Mouse (Mus musculus): ENCODE measurements around the gene Prkd2. TPM values are rescaled to one million over a fixed set of nuclear protein-coding genes. Genes with fewer than 3 reads are reported as not detected.

Gene Prkd2
- polyA plus RNA-seq, 1 experiment = 4.7 TPM

GRCm38 (mm10) chr7:16918014-16918413 is 75.3 kb downstream of the Prkd2 start:
- no peak overlapping the region for H3K4me2 ChIP-seq (ENCODE audit: low read depth)
- no peak for TF ChIP-seq POLR2A (IDR thresholded peaks at IDR 0.05; ENCODE audit: insufficient read length, low read depth)
- TF ChIP-seq MAX (IDR thresholded peaks at IDR 0.05; ENCODE audit: low read depth) = no peak
- TF ChIP-seq POLR2AphosphoS2 (IDR thresholded peaks at IDR 0.05; ENCODE audit: insufficient read length, low read depth) = peak; percentile 42
- TF ChIP-seq MYOD1 (IDR thresholded peaks at IDR 0.05; ENCODE audit: control insufficient read depth in 1 of 3, insufficient read length in 2 of 3, low read depth in 2 of 3) = peak in 1 of 3 experiments; percentile 43
- no peak for TF ChIP-seq REST (IDR thresholded peaks at IDR 0.05; ENCODE audit: insufficient read depth, insufficient read length)
- peak in 2 of 3 experiments; percentile 4 to 18 for TF ChIP-seq MYOG (IDR thresholded peaks at IDR 0.05; ENCODE audit: control insufficient read depth in 1 of 3, insufficient read depth in 1 of 3, insufficient read length in 2 of 3, low read depth in 2 of 3)

GRCm38 (mm10) chr7:16918670-16919069 is 76.0 kb downstream of the Prkd2 start:
- H3K4me2 ChIP-seq (ENCODE audit: low read depth) = no peak overlapping the region
- TF ChIP-seq TCF12 (IDR thresholded peaks at IDR 0.05; ENCODE audit: insufficient read depth, poor library complexity, severe bottlenecking) (no peak), REST (IDR thresholded peaks at IDR 0.05; ENCODE audit: insufficient read depth, insufficient read length) (no peak), TCF3 (IDR thresholded peaks at IDR 0.05; ENCODE audit: insufficient read length, low read depth) (no peak), MYOD1 (IDR thresholded peaks at IDR 0.05; ENCODE audit: control insufficient read depth in 1 of 3, insufficient read length in 2 of 3, low read depth in 2 of 3) (no peak), SRF (IDR thresholded peaks at IDR 0.05; ENCODE audit: control insufficient read depth, insufficient read length, low read depth) (no peak), USF1 (IDR thresholded peaks at IDR 0.05; ENCODE audit: low read depth) (no peak), POLR2A (IDR thresholded peaks at IDR 0.05; ENCODE audit: insufficient read length, low read depth) (no peak), E2F4 (IDR thresholded peaks at IDR 0.05; ENCODE audit: insufficient read depth) (no peak)
- H3K4me3 ChIP-seq = no peak overlapping the region
- H3K36me3 ChIP-seq (ENCODE audit: control insufficient read depth, insufficient read depth) = peaks cover 3% of the 10 kb centered on the region
- H3K79me2 ChIP-seq (ENCODE audit: control insufficient read depth, insufficient read depth) = peaks cover 39% of the 10 kb centered on the region
- no peaks in the 10 kb centered on the region for H3K27me3 ChIP-seq (ENCODE audit: control insufficient read depth, insufficient read depth, insufficient read length)
- no peak overlapping the region for H3ac ChIP-seq (ENCODE audit: control insufficient read depth, insufficient read length)

More at GRCm38 (mm10) chr7:16918014-16918413, 75.3 kb downstream of the Prkd2 start:
- H3K79me2 ChIP-seq (ENCODE audit: control insufficient read depth, insufficient read depth) = peaks cover 33% of the 10 kb centered on the region
- H3ac ChIP-seq (ENCODE audit: control insufficient read depth, insufficient read length) = no peak overlapping the region
- H3K4me3 ChIP-seq = no peak overlapping the region
- no peaks in the 10 kb centered on the region for H3K27me3 ChIP-seq (ENCODE audit: control insufficient read depth, insufficient read depth, insufficient read length)
- H3K36me3 ChIP-seq (ENCODE audit: control insufficient read depth, insufficient read depth) = peaks cover 3% of the 10 kb centered on the region

GRCm38 (mm10) chr7:16919395-16920149 is 76.9 kb downstream of the Prkd2 start:
- TF ChIP-seq POLR2A (IDR thresholded peaks at IDR 0.05; ENCODE audit: insufficient read length, low read depth) (no peak), TCF3 (IDR thresholded peaks at IDR 0.05; ENCODE audit: insufficient read length, low read depth) (no peak), MYOG (IDR thresholded peaks at IDR 0.05; ENCODE audit: control insufficient read depth in 1 of 3, insufficient read depth in 1 of 3, insufficient read length in 2 of 3, low read depth in 2 of 3) (no peak), CEBPB (IDR thresholded peaks at IDR 0.05; ENCODE audit: insufficient read depth, poor library complexity, severe bottlenecking) (no peak), TCF12 (IDR thresholded peaks at IDR 0.05; ENCODE audit: insufficient read depth, poor library complexity, severe bottlenecking) (no peak), USF1 (IDR thresholded peaks at IDR 0.05; ENCODE audit: low read depth) (no peak), MAX (IDR thresholded peaks at IDR 0.05; ENCODE audit: low read depth) (no peak)
- Histone ChIP-seq H3K4me3 (no peak overlapping the region), H3ac (ENCODE audit: control insufficient read depth, insufficient read length) (no peak overlapping the region), H3K27me3 (ENCODE audit: control insufficient read depth, insufficient read depth, insufficient read length) (no peaks in the 10 kb centered on the region), H3K4me2 (ENCODE audit: low read depth) (peak overlapping the region; percentile 18), H3K79me2 (ENCODE audit: control insufficient read depth, insufficient read depth) (peaks cover 40% of the 10 kb centered on the region), H3K36me3 (ENCODE audit: control insufficient read depth, insufficient read depth) (peaks cover 3% of the 10 kb centered on the region)

Other genes with a start within 250 kb of the Prkd2 start
- 21.7 TPM for gene Arhgap35, start 227.9 kb upstream of the Prkd2 start, polyA plus RNA-seq (2012; fragmentation: generic; extraction: Trizol)
- not detected for gene Ceacam15, start 167.2 kb upstream of the Prkd2 start, polyA plus RNA-seq (2012; fragmentation: generic; extraction: Trizol)
- not detected for gene Ceacam9, start 121.0 kb upstream of the Prkd2 start, polyA plus RNA-seq (2012; fragmentation: generic; extraction: Trizol)
- gene Ap2s1, start 104.5 kb upstream of the Prkd2 start, polyA plus RNA-seq (2012; fragmentation: generic; extraction: Trizol) = 247 TPM
- gene Slc1a5, start 61.6 kb upstream of the Prkd2 start, polyA plus RNA-seq (2012; fragmentation: generic; extraction: Trizol) = 113 TPM
- 51.8 TPM for gene Strn4, start 27.0 kb upstream of the Prkd2 start, polyA plus RNA-seq (2012; fragmentation: generic; extraction: Trizol)
- gene Fkrp, start 26.2 kb upstream of the Prkd2 start, polyA plus RNA-seq (2012; fragmentation: generic; extraction: Trizol) = 26.7 TPM
- 10.0 TPM for gene Dact3, start 32.4 kb downstream of the Prkd2 start, polyA plus RNA-seq (2012; fragmentation: generic; extraction: Trizol)
- 3.8 TPM for gene Gng8, start 48.9 kb downstream of the Prkd2 start, polyA plus RNA-seq (2012; fragmentation: generic; extraction: Trizol)
- gene Ptgir, start 63.6 kb downstream of the Prkd2 start, polyA plus RNA-seq (2012; fragmentation: generic; extraction: Trizol) = 2.6 TPM
- gene Calm3, start 81.2 kb downstream of the Prkd2 start, polyA plus RNA-seq (2012; fragmentation: generic; extraction: Trizol) = 336 TPM
- 44.4 TPM for gene Pnmal2, start 101.8 kb downstream of the Prkd2 start, polyA plus RNA-seq (2012; fragmentation: generic; extraction: Trizol)
- gene Pnmal1, start 116.8 kb downstream of the Prkd2 start, polyA plus RNA-seq (2012; fragmentation: generic; extraction: Trizol) = 0.05 TPM
- not detected for gene Gm42372, start 140.2 kb downstream of the Prkd2 start, polyA plus RNA-seq (2012; fragmentation: generic; extraction: Trizol)
- 21.0 TPM for gene Ccdc8, start 149.8 kb downstream of the Prkd2 start, polyA plus RNA-seq (2012; fragmentation: generic; extraction: Trizol)
- gene Ppp5c, start 185.0 kb downstream of the Prkd2 start, polyA plus RNA-seq (2012; fragmentation: generic; extraction: Trizol) = 126 TPM
- 0.16 TPM for gene Hif3a, start 219.5 kb downstream of the Prkd2 start, polyA plus RNA-seq (2012; fragmentation: generic; extraction: Trizol)
- not detected for gene Psg16, start 231.1 kb downstream of the Prkd2 start, polyA plus RNA-seq (2012; fragmentation: generic; extraction: Trizol)